Mouse (Mus musculus) adrenal gland, adult 18-20 months (tissue): ENCODE measurements around the gene Dpep1. TPM values are rescaled to one million over a fixed set of nuclear protein-coding genes. Genes with fewer than 3 reads are reported as not detected.
"Not testable (repeated sequence)": the region's sequence is repeated elsewhere in the genome, so short reads cannot be mapped to it uniquely, and the experiment has no call there.

Experiments
- DNase-seq, 2 experiments: peaks; one replicate each; pipeline ENCODE4 v3.0.0; 2021 to 2022; ENCODE audit warnings: low spot score in 2 of 2
- long read RNA-seq, 2 experiments: library from polyadenylated mRNA; stranded (forward); transcript quantifications; one replicate each; pipeline ENCODE4 v2.0.0; 2021
- total RNA-seq, 2 experiments: library from RNA; stranded (reverse); gene quantifications; 1 replicate in 1 of 2; 2 replicates in 1 of 2; pipeline ENCODE4 v1.2.3; 2021

Dpep1 gene
- 10 to 100 TPM; 45.0 to 48.5 TPM for total RNA-seq
- long read RNA-seq, experiment 1, transcript Dpep1-201 (11 exons, 2,236 nt), result major isoform, 43 of 47 reads
- long read RNA-seq, experiment 1, partial matches to known transcripts, result 3 of 47 reads
- long read RNA-seq, experiment 1, other reads (novel, unspliced or antisense), result 1 of 47 reads
- long read RNA-seq, experiment 2, transcript Dpep1-201 (11 exons, 2,236 nt), result major isoform, 69 of 84 reads
- long read RNA-seq, experiment 2, partial matches to known transcripts, result 9 of 84 reads
- long read RNA-seq, experiment 2, other reads (novel, unspliced or antisense), result 6 of 84 reads

- no peak for DNase-seq
These were observed at the start of gene Dpep1 for GRCm38 (mm10) chr8:123185566-123186409. Dpep1 (plus strand) TSS chr8:123186242.

- no peak for DNase-seq
These were observed 49.8 kb upstream of the Dpep1 start for GRCm38 (mm10) chr8:123136287-123136686.

- no peak for DNase-seq
These were observed 48.4 kb upstream of the Dpep1 start for GRCm38 (mm10) chr8:123137645-123138077.

GRCm38 (mm10) chr8:123138741-123139140 lies 47.3 kb upstream of the Dpep1 start:
- no peak for DNase-seq

GRCm38 (mm10) chr8:123141741-123142462 lies 44.1 kb upstream of the Dpep1 start:
- DNase-seq, result peak; percentile 58 to 87

- DNase-seq, result peak in 1 of 2 experiments; percentile 44
These were observed 40.8 kb upstream of the Dpep1 start for GRCm38 (mm10) chr8:123145279-123145678.

GRCm38 (mm10) chr8:123146390-123146789 lies 39.7 kb upstream of the Dpep1 start:
- no peak for DNase-seq

GRCm38 (mm10) chr8:123150737-123151171 lies 35.3 kb upstream of the Dpep1 start:
- DNase-seq, result no peak

- DNase-seq, result no peak
These were observed 30.9 kb upstream of the Dpep1 start for GRCm38 (mm10) chr8:123155177-123155576.

- DNase-seq, result no peak
These were observed 29.8 kb upstream of the Dpep1 start for GRCm38 (mm10) chr8:123156070-123156773.

GRCm38 (mm10) chr8:123157888-123158465 lies 28.1 kb upstream of the Dpep1 start, which contains the start of gene Sult5a1:
Sult5a1 (minus strand) TSS chr8:123158315.
- DNase-seq, result no peak

GRCm38 (mm10) chr8:123181391-123181790 lies 4.7 kb upstream of the Dpep1 start:
- peak in 1 of 2 experiments; percentile 52 for DNase-seq

GRCm38 (mm10) chr8:123188006-123188405 lies 2.0 kb downstream of the Dpep1 start:
- DNase-seq, result no peak

- DNase-seq, result no peak
These were observed 2.8 kb downstream of the Dpep1 start for GRCm38 (mm10) chr8:123188841-123189240.

- peak; percentile 62 to 71 for DNase-seq
These were observed 4.6 kb downstream of the Dpep1 start for GRCm38 (mm10) chr8:123190678-123191077.

GRCm38 (mm10) chr8:123191908-123192307 lies 5.9 kb downstream of the Dpep1 start:
- no peak for DNase-seq

GRCm38 (mm10) chr8:123193771-123194170 lies 7.7 kb downstream of the Dpep1 start:
- no peak for DNase-seq

GRCm38 (mm10) chr8:123197016-123197415 lies 11.0 kb downstream of the Dpep1 start:
- not testable (repeated sequence) for DNase-seq

GRCm38 (mm10) chr8:123199864-123200263 lies 13.8 kb downstream of the Dpep1 start:
- DNase-seq, result no peak

- DNase-seq, result peak; percentile 76
These were observed 16.2 kb downstream of the Dpep1 start for GRCm38 (mm10) chr8:123202288-123202687.
